Mouse (Mus musculus) embryonic fibroblast, embryonic 13.5 days (primary cell): ENCODE data around the gene Rfx5.

Experiments
- CTCF ChIP-seq: IDR thresholded peaks from 2 replicates; pipeline ENCODE4 v1.5.1; 2011; ENCODE audit warnings: mild to moderate bottlenecking, control low read depth, low read length, moderate library complexity, borderline replicate concordance; ENCODE audit not compliant: insufficient read depth
- POLR2A ChIP-seq: IDR thresholded peaks from 2 replicates; pipeline ENCODE4 v1.6.1; 2011; ENCODE audit warnings: low read depth, mild to moderate bottlenecking, control low read depth, low read length, moderate library complexity

DNA sequence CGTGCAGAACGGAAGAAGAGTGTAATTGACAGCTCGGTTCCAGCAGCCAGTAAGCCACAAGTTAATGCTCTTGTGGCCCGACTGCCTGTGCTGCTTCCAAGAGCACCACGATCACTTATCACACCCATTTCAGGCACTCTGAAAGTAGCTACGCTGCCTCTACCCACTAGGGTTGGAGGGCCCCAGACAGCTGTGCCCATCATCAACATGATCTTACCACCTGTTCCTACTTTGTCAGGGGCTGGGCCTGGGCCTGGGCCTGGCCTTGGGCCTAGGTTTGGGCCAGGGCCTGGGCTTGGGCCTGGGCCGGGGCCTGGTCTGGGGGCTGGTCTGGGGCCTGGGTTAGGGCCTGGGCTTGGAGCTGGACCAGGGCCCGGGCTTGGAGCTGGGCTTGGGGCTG, 4.4 kb downstream of the Rfx5 start:
- TF ChIP-seq POLR2A = no peak
- TF ChIP-seq CTCF = no peak
